Mouse (Mus musculus): ENCODE data around the gene Mical3. TPM values are rescaled to one million over a fixed set of nuclear protein-coding genes. Genes with fewer than 3 reads are reported as not detected.

Gene Mical3
- polyA plus RNA-seq, 1 experiment, result 17.8 TPM

DNA sequence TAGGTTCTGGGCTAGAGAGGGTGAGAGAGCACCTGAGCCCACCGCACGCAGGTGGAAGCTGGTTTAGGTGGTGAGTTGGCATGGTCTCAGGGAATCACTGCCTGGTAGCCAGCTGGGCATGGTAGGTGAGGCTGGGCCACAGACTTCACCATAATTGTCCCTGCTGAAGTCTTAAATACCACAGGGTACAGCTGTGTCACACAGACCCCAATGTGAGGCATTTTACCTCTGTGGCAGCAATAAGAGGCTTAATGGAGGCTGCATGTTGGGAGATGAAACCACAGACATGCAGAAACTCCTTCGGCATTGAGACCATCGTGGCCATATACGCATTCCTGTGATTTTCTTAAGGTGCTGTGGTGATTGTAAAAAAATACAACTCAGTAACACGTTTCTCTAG is 178.3 kb downstream of the Mical3 start:
- H3K4me3 ChIP-seq (replicated peaks), result no peak overlapping the region
- H3K9me3 ChIP-seq, result no peaks in the 10 kb centered on the region
- H3K4me1 ChIP-seq, result peaks cover 34% of the 10 kb centered on the region
- peaks cover 90% of the 10 kb centered on the region for H3K36me3 ChIP-seq (replicated peaks; ENCODE audit: low read length)
- peaks cover 92% of the 10 kb centered on the region for H3K27me3 ChIP-seq (replicated peaks)
- TF ChIP-seq GATA1 (IDR thresholded peaks at IDR 0.05; ENCODE audit: borderline replicate concordance, low read length), result no peak
- no peak for TF ChIP-seq FLI1 (IDR thresholded peaks at IDR 0.05; ENCODE audit: low read length)

DNA sequence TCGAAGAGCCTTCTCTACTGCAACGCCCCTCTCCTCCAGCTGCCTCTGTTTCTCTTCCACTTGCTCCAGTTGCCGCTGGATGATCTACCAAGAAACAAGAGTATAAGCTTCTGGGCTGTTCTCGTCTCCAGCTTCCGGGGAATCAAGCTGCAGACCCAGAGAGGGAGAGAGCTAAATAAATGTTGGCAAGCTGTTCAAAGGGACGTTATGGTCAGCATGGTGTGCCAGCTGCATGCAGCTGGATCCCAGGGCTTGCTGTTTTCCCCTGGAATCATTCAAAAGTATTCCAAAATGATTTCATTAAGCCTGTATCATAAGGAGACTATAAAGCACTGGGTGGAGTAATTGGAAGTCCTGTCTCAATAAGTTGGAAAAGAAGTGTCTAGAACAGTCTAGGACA is 179.5 kb downstream of the Mical3 start:
- Histone ChIP-seq H3K4me1 (peaks cover 22% of the 10 kb centered on the region), H3K27me3 (replicated peaks) (peaks cover 91% of the 10 kb centered on the region), H3K9me3 (no peaks in the 10 kb centered on the region), H3K4me3 (replicated peaks) (no peak overlapping the region), H3K36me3 (replicated peaks; ENCODE audit: low read length) (peaks cover 90% of the 10 kb centered on the region)
- TF ChIP-seq GATA1 (IDR thresholded peaks at IDR 0.05; ENCODE audit: borderline replicate concordance, low read length) (no peak), FLI1 (IDR thresholded peaks at IDR 0.05; ENCODE audit: low read length) (no peak)

DNA sequence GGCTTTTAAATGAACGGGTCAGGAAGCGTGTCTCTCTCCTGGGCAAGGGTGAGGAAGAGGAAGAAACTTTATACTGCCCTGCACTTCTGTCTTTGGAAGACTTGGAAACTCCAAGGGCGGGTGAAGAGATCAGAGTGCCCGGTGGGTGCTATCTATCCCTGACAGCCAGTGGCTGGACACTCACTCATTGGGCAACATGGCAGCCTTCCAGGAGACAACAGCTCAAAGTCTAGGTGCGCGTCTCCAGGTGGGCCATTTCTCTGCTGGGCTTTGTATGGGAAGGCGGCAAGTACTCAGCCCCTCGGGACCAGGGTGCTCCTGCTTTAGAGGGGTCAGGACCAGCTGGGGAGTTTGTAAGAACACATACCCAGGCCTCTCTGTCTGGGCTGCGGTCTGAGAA is 185.3 kb downstream of the Mical3 start:
- peaks cover 75% of the 10 kb centered on the region for H3K27me3 ChIP-seq (replicated peaks)
- no peaks in the 10 kb centered on the region for H3K9me3 ChIP-seq
- TF ChIP-seq GATA1 (IDR thresholded peaks at IDR 0.05; ENCODE audit: borderline replicate concordance, low read length) (no peak), FLI1 (IDR thresholded peaks at IDR 0.05; ENCODE audit: low read length) (no peak)
- H3K4me3 ChIP-seq (replicated peaks), result no peak overlapping the region
- peaks cover 95% of the 10 kb centered on the region for H3K36me3 ChIP-seq (replicated peaks; ENCODE audit: low read length)
- H3K4me1 ChIP-seq, result no peaks in the 10 kb centered on the region

DNA sequence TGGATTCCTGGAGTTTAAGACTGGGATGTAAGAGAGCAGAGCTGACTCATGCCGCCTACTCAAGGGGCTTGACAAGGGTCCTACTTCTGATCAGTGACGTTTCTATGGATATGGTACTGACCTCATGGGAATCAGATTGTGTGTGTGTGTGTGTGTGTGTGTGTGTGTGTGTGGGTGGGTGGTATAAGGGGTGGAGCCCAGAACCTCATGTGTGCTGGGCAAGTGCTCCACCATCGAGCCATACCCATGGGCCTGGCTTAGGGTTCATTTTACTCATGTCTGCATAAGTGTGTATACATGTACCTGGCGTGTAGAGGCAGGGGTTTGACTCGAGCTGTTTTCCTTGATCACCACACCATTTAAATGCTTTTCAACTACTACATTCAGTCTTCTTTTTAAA is 186.8 kb downstream of the Mical3 start:
- H3K36me3 ChIP-seq (replicated peaks; ENCODE audit: low read length), result peaks cover 88% of the 10 kb centered on the region
- no peaks in the 10 kb centered on the region for H3K4me1 ChIP-seq
- no peaks in the 10 kb centered on the region for H3K9me3 ChIP-seq
- H3K27me3 ChIP-seq (replicated peaks), result peaks cover 71% of the 10 kb centered on the region
- H3K4me3 ChIP-seq (replicated peaks), result no peak overlapping the region
- TF ChIP-seq FLI1 (IDR thresholded peaks at IDR 0.05; ENCODE audit: low read length), result no peak
- no peak for TF ChIP-seq GATA1 (IDR thresholded peaks at IDR 0.05; ENCODE audit: borderline replicate concordance, low read length)

DNA sequence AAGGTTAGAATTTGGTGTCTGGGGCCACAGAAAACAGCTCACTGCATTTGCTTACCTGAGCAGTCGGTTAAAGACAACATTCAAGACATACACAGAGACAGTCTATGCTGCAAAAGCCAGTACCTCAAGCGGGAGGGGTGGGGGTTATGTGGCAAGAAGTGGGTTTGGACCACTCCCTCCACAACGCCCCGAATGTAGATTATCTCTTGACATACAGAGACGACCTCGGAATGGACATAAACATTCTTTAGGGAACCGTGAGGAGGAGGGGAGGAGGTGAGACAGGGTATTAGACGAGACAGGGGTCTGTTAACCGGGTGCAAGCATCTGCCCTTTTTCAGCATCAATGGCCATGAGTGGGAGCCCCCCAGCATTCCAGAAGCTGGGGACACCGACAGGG is 187.2 kb downstream of the Mical3 start:
- H3K4me1 ChIP-seq, result no peaks in the 10 kb centered on the region
- H3K27me3 ChIP-seq (replicated peaks), result peaks cover 70% of the 10 kb centered on the region
- no peak for TF ChIP-seq FLI1 (IDR thresholded peaks at IDR 0.05; ENCODE audit: low read length)
- no peak for TF ChIP-seq GATA1 (IDR thresholded peaks at IDR 0.05; ENCODE audit: borderline replicate concordance, low read length)
- H3K9me3 ChIP-seq, result no peaks in the 10 kb centered on the region
- no peak overlapping the region for H3K4me3 ChIP-seq (replicated peaks)
- H3K36me3 ChIP-seq (replicated peaks; ENCODE audit: low read length), result peaks cover 88% of the 10 kb centered on the region

DNA sequence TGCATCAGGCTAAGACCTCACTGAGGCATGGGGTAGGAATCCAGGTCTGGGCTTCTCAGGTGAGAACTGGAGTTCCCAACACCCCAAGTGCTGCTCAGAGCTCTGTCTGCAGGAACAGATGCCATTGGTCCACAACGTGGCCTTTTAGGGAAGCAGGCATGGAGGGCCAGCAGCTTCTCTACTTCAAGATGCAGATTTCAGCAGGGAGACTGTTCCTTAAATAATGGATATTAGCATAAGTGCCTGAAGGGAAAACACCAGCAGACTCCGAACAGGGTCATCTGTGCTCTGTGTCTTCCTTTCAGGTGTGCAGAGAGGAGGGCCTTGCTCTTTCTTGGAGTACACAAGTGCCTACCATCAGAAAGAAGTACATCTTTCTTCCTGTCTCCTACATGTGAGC is 187.7 kb downstream of the Mical3 start:
- H3K9me3 ChIP-seq, result no peaks in the 10 kb centered on the region
- no peak overlapping the region for H3K4me3 ChIP-seq (replicated peaks)
- peaks cover 70% of the 10 kb centered on the region for H3K27me3 ChIP-seq (replicated peaks)
- TF ChIP-seq GATA1 (IDR thresholded peaks at IDR 0.05; ENCODE audit: borderline replicate concordance, low read length) (no peak), FLI1 (IDR thresholded peaks at IDR 0.05; ENCODE audit: low read length) (no peak)
- peaks cover 4% of the 10 kb centered on the region; the same call in 1 of the 2 replicates for H3K4me1 ChIP-seq
- peaks cover 88% of the 10 kb centered on the region for H3K36me3 ChIP-seq (replicated peaks; ENCODE audit: low read length)

DNA sequence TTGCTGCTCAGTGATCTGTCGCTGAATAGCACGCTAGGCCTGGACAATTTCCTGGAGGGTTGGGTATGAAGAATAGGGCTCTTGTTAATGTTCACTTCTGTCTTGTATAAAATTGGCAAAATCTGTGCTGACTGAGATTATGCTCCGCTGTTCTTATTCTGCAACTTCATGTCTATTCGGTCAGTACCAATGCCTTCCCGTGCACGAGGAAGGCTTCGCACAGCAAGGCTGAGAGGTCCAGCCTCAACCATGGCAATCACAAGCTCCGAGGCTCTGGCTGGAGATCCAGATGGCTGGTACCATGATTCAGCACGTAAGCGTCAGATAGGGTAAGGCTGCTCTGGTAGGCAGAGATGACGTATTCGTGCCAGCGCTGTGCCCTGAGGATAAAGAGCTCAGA is 189.2 kb downstream of the Mical3 start:
- Histone ChIP-seq H3K4me3 (replicated peaks) (no peak overlapping the region), H3K36me3 (replicated peaks; ENCODE audit: low read length) (peaks cover 85% of the 10 kb centered on the region), H3K9me3 (no peaks in the 10 kb centered on the region), H3K4me1 (peaks cover 16% of the 10 kb centered on the region), H3K27me3 (replicated peaks) (peaks cover 63% of the 10 kb centered on the region)
- TF ChIP-seq GATA1 (IDR thresholded peaks at IDR 0.05; ENCODE audit: borderline replicate concordance, low read length) (no peak), FLI1 (IDR thresholded peaks at IDR 0.05; ENCODE audit: low read length) (no peak)

DNA sequence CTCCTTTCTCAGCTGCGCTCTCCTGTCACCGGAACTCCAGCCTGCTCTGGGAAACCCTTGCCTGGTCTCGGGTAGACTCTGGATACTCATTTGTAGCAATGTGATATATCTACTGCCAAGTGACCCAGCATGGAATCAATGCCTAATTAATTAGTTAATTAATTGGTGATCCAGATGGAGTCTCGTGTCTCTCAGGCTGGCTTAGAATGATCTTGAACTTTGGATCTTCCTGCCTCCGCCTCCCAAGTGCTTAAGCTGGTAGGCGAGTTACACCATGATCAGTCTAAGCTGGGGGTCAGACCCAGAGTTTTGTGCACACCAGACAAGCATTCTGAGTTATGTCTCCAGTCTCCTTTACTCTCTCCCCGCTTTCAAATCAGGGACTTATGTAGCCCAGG is 189.7 kb downstream of the Mical3 start:
- TF ChIP-seq FLI1 (IDR thresholded peaks at IDR 0.05; ENCODE audit: low read length) (no peak), GATA1 (IDR thresholded peaks at IDR 0.05; ENCODE audit: borderline replicate concordance, low read length) (no peak)
- Histone ChIP-seq H3K27me3 (replicated peaks) (peaks cover 61% of the 10 kb centered on the region), H3K36me3 (replicated peaks; ENCODE audit: low read length) (peaks cover 85% of the 10 kb centered on the region), H3K9me3 (no peaks in the 10 kb centered on the region), H3K4me1 (peaks cover 21% of the 10 kb centered on the region), H3K4me3 (replicated peaks) (no peak overlapping the region)

DNA sequence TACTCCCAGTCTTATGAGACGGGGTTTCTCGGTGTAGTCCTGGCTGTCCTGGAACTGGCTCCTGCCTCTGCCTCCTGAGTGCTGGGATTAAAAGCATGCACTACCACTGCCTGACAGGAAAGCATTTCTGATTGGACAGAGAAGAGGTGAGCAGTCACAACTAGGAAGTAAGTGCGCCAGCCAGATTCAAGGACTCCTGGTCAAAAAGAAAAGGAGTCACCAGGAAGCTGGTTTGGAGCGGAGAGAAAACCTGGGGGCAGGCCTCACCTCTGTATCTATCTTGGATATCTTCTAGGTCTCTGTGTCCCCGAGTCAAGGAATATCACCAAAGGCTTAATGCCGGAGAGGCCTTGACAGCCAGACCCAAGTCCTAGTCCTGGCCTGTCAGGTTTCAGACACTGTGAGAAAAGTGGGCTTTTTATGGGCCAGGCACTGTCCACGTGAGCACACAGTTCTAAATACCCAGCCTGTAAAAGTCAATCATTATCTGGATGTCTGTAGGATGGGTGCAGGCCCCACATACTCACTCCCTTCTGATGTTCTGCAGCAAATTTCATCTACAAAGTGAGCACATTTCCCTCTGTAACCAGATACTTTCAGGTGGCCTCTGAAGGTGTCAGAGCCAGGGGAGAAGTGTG is 190.2 kb downstream of the Mical3 start:
- Histone ChIP-seq H3K4me1 (peaks cover 26% of the 10 kb centered on the region), H3K4me3 (replicated peaks) (no peak overlapping the region), H3K9me3 (no peaks in the 10 kb centered on the region), H3K27me3 (replicated peaks) (peaks cover 58% of the 10 kb centered on the region), H3K36me3 (replicated peaks; ENCODE audit: low read length) (peaks cover 85% of the 10 kb centered on the region)
- TF ChIP-seq GATA1 (IDR thresholded peaks at IDR 0.05; ENCODE audit: borderline replicate concordance, low read length), result no peak

DNA sequence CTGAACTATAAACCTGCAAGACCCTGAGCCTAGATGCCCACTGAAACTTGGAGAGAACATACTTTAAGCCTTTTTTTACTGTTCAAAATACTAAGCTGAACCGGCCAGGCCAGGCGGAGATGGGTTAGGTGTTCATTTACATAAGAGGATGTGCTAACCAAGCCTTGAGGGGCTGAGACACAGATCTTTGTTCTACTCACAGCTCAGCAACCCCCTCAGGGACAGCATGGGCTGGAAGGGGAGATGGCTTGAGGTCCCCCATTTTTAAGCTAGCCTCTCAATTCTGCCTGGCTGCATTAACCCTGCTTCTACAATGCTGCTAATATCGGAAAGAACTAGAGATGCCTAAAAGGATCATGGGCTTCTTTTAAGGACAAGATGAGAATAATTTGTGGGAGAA is 191.0 kb downstream of the Mical3 start:
- no peak overlapping the region for H3K4me3 ChIP-seq (replicated peaks)
- no peak for TF ChIP-seq GATA1 (IDR thresholded peaks at IDR 0.05; ENCODE audit: borderline replicate concordance, low read length)
- no peak for TF ChIP-seq FLI1 (IDR thresholded peaks at IDR 0.05; ENCODE audit: low read length)
- H3K27me3 ChIP-seq (replicated peaks), result peaks cover 59% of the 10 kb centered on the region
- peaks cover 85% of the 10 kb centered on the region for H3K36me3 ChIP-seq (replicated peaks; ENCODE audit: low read length)
- peaks cover 34% of the 10 kb centered on the region for H3K4me1 ChIP-seq
- no peaks in the 10 kb centered on the region for H3K9me3 ChIP-seq
